Mouse (Mus musculus) heart, adult 2 months (tissue): Measurements from ENCODE around the gene Olfr462.

Source experiments
- CTCF ChIP-seq: fragments of 200-600 bp; IDR thresholded peaks from 2 replicates; pipeline ENCODE4 v1.8.1; 2022; ENCODE audit warnings: antibody characterized with exemption, mild to moderate bottlenecking, moderate library complexity
- POLR2A ChIP-seq: fragments of 200-500 bp; IDR thresholded peaks from 2 replicates; pipeline ENCODE4 v1.6.1; 2011; ENCODE audit warnings: mild to moderate bottlenecking, low read depth, low read length, control low read depth; ENCODE audit not compliant: insufficient read depth

GRCm38 (mm10) chr11:87847884-87848283 is 44.2 kb downstream of the Olfr462 start:
- no peak for TF ChIP-seq POLR2A
- no peak for TF ChIP-seq CTCF
